Mouse (Mus musculus) CD8-positive naive resting alpha-beta T cell, adult 2 months (primary cell): ENCODE results near the gene Tdgf1.

Experiments
- DNase-seq, 2 experiments: peaks; one replicate each; pipeline ENCODE4 v3.0.0; 2022; ENCODE audit warnings: low read depth in 2 of 2, low spot score in 2 of 2

Gene Tdgf1

GRCm38 (mm10) chr9:110914631-110915236, 31.2 kb downstream of the Tdgf1 start:
- no peak for DNase-seq

GRCm38 (mm10) chr9:110909371-110909967, 36.5 kb downstream of the Tdgf1 start:
- no peak for DNase-seq

- no peak for DNase-seq
These were observed 37.3 kb downstream of the Tdgf1 start for GRCm38 (mm10) chr9:110908631-110909016.

DNA sequence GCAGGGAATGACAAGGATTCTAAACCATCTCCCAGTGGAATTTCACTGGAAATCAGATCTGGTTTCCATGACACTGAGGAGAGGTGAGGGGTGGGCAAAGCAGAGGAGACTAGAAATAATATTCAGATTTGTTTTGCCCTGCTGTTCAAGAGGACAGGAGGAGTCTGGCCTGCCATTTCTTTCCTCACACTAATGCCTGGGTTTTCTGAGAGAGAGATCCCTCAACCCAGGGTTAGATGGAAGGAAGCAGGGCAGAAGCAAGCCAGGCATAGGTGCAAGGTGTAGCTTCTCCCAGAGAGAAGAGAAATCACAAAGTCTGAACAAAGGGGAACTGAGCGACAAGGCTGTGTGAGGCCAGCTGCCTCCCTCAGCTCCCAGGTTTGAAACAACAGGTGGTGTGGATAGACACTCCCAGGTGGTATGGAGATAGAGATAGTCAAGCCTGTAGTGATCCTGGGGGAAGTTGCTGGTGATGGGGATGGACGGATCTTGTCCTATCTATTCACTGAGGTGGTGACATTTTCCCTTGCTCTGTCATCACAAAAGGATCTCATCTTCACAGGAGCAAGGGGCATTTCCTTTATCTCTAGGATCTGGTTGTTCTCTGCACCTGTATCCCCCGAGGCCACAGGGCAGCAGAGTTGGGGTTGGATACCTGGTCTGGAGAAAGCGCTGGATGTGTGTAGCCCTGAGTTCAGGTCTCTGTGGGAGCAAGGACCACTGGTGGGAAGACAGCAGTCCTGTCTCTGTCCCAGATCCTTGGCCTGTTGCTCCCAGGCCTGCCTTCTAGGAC, 37.9 kb downstream of the Tdgf1 start:
- no peak for DNase-seq

GRCm38 (mm10) chr9:110907201-110907837, 38.6 kb downstream of the Tdgf1 start:
- DNase-seq, result peak; percentile 67 to 72

GRCm38 (mm10) chr9:110902271-110902670, 43.7 kb downstream of the Tdgf1 start:
- no peak for DNase-seq

DNA sequence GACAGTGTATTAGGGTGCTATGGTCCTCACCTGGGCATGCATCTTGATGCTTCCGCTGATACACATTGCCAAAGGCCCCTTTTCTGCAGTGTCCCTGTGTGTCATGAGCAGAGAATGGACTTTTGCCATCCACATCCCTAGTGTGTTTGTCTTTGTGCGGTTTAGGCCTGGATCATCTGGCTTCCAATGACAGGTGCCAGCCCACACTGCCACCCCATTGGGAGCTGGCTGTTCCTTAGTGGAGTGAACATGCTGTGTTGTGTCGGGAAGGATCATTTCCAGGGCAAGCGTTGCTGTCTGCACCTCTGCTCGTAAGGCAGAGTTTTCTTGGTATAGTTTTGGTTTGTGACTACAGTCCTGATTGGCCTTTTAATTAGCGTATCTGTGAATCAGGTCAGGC, 44.8 kb downstream of the Tdgf1 start:
- DNase-seq, result no peak

DNA sequence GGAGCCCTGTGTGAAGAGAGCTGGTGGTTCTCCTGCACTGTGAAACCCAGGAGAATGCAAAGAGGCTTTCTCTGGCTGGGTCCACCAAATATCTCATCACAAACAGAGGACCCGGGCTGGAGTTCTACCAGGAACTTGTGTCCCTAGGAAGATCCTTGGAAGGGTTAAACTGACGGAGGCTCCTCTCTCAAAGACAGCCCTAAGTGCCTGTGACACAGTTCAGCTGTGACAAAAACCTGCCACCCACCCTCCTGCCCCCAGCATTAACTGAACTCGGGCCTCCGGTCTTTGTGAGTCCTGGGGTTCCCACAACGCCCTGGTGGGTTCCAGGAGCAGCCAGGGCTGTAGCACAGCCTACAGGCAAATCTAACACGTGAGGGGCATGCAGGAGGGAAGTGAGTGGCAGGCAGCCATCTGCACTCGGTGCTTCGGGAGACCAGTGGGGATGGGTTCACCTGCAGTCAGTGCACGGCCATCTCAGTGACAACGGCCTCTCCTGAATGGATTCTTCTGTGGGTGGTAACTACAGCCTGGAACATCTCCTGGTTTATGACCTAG, 46.4 kb downstream of the Tdgf1 start:
- no peak for DNase-seq

GRCm38 (mm10) chr9:110896595-110896994, 49.4 kb downstream of the Tdgf1 start:
- DNase-seq, result peak; percentile 80 to 82

DNA sequence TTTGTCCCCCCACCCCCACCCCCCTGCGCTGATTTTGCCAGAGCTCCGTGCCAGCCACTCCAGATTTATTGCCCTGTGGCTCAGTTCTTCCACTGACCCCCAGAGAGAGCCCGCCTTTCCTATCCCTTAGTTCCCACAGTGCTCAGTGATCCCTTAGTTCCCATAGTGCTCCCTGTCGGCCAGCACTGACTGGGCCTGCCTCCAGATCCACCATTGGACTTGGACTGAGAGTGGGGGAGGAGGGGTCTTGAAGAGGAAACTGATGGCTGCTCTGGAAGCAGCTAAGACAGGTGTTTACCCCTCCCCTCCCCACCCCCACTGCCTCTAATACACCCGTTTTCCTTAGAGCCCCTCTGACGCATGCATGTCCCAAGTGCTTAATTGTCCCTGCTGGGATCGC, 50.0 kb downstream of the Tdgf1 start:
- no peak for DNase-seq

DNA sequence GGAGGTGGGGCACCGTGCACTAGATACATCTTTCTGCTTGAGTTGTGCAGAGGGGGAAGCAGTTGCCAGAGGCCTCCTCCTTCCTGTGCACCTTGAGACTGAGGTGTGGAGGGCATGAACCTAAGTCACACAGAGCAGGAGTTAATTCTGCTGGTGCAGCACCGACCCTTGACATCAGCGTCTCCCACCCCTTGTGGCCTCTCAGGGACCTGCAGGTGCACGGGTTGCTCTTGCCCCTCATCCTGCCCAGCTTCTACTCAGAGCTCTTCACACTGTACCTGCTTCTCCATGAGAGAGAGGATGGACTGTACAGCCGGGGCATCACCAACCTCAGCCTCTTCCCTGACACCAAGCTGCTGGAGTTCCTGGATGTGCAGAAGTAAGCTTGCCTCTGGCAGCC, 50.5 kb downstream of the Tdgf1 start:
- DNase-seq, result peak; percentile 54 to 70

DNA sequence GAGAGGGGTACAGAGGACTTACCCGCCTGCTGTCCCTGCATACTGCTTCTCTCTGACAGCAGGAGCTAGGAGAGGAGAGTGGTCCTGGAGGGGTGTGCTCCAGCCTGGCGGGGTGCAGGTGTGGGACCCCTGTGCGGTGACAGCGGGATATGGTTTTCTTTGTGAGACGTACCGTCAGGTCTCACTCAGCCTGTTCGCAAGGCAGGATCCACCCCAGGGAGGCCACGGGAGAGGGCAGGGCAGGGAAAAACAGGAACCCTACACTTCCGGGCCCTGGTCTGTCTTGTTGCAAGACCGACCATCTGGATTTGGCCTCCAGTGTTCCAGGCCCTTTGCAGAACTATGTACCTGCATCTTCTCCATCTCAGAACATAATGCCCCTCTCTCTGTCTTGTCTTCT, 52.5 kb downstream of the Tdgf1 start:
- no peak for DNase-seq

- DNase-seq, result no peak
These were observed 53.4 kb downstream of the Tdgf1 start for GRCm38 (mm10) chr9:110892552-110892951.

DNA sequence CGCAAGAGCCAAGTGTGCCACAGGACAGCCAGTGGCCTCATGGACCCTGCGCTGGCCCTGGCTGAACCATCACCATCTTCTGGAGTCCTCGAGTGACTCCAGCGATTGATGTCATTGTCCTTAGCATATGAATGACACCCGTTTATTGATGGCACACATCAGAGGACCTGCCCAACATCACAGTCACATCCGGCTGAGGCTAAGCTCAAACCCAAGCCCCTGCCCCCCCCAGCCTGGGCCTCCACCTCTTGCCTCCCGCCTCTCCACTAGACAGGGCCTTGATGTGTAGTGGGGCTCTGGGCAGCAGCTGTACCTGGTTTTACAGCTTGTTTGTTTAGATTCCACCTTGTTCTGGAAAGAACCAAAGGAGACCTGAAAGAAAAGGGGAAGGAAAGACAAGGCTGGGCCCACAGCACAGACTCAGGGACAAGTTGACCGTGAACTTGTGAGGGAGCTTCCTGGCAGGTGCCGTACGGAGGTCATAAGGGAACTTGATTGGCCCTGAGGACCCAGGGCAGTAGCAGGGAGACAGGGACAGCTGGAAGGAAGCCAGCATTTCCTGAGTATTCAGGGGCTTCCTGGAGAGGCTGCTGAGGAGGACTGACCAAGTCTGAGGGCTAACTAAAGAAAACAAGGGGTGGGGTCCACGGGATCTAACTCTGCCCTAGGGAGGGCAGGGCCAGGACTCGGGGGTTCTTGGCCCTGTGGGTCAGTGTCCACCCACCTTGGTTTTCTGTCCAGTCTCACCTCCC, 54.7 kb downstream of the Tdgf1 start:
- DNase-seq, result peak in 1 of 2 experiments; percentile 61

DNA sequence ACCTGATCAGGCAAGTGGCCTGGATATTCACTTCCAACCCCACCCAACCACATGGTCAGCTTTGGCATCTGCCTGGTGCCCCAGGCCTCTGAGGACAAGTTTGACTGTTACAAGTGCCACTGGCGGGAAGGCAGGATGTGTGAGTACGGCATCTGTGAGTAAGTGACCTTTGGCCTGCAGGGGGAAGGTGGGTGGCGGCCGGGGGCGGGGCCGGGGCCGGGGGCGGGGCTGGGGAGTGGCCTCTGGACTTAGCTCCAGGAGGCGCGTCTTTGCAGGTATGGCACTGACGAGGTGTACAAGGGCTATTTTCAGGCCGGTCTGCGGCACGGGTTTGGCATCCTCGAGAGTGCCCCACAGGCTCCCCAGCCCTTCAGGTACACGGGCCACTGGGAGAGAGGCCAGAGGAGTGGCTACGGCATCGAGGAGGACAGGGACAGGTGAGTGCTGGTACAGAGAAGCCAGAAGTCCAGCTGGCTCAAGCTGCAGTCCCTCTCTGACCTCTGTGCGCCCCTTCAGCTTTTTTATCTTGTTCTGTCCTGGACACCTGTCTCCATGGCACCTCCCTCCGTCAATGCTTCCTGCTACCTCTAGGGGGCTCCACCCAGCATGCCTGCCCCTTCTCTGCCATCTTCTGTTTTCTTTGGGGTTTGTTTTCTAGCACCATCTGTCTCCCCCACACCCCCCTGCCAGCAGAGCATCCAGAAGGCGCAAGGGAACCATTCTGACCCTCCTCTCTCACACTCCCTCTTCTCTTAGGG, 55.8 kb downstream of the Tdgf1 start:
- DNase-seq, result peak in 1 of 2 experiments; percentile 47
